Mouse (Mus musculus): Measurements from ENCODE around the gene Dock1.

DNA sequence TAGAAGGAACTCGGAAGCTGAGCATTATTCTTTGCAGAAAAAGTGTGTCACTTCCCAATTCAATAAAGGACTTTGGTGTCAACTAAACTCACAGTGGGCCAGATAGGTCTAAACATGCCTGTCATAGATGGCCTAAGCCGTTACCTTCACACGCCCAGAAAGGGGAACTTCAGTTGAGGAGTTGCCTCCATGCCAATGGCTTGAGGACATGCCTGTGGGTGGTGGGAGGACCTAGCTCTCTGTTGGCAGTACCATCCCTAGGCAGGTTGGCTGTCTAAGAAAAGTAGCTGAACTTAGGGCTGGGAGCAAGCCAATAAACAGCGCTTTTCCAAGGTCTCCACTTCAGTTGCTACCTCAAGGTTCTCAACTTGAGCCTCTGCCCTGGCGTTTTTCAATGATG is 53.1 kb downstream of the Dock1 start:
- TF ChIP-seq CTCF (IDR thresholded peaks at IDR 0.05; ENCODE audit: low read depth, low read length), result no peak
- TF ChIP-seq POLR2A (IDR thresholded peaks at IDR 0.05; ENCODE audit: insufficient read depth, low read length), result no peak
